Mouse (Mus musculus): ENCODE measurements around the gene Catsperb. TPM values are rescaled to one million over a fixed set of nuclear protein-coding genes. Genes with fewer than 3 reads are reported as not detected.

Catsperb gene
- polyA plus RNA-seq, 1 experiment = not detected

- no peak overlapping the region for H3K27ac ChIP-seq (ENCODE audit: control insufficient read depth, insufficient read depth, low read length)
- no peaks in the 10 kb centered on the region for H3K27me3 ChIP-seq (ENCODE audit: control insufficient read depth, insufficient read depth, low read length)
- H3K4me3 ChIP-seq (ENCODE audit: control insufficient read depth, insufficient read depth, low read length) = no peak overlapping the region
- TF ChIP-seq CTCF (IDR thresholded peaks at IDR 0.05; ENCODE audit: borderline replicate concordance, control insufficient read depth, extremely low read depth, insufficient read depth, low read length, poor library complexity) (no peak), POLR2A (IDR thresholded peaks at IDR 0.05; ENCODE audit: control insufficient read depth, extremely low read depth, insufficient read depth, low read length, poor library complexity) (no peak)
- WGBS = 98% methylated on average over 1 of the region's 1 CpGs
- H3K4me1 ChIP-seq (replicated peaks; ENCODE audit: control insufficient read depth, insufficient read depth, low read length) = no peaks in the 10 kb centered on the region
- no peaks in the 10 kb centered on the region for H3K36me3 ChIP-seq (ENCODE audit: control insufficient read depth, insufficient read depth, low read length)
- no peak for DNase-seq
Observed at GRCm38 (mm10) chr12:101633137-101633536, 228.7 kb downstream of the Catsperb start.

- no peaks in the 10 kb centered on the region for H3K27me3 ChIP-seq (ENCODE audit: control insufficient read depth, insufficient read depth, low read length)
- WGBS = 99% methylated on average over 2 of the region's 2 CpGs
- no peak overlapping the region for H3K4me3 ChIP-seq (ENCODE audit: control insufficient read depth, insufficient read depth, low read length)
- H3K4me1 ChIP-seq (replicated peaks; ENCODE audit: control insufficient read depth, insufficient read depth, low read length) = no peaks in the 10 kb centered on the region
- no peaks in the 10 kb centered on the region for H3K36me3 ChIP-seq (ENCODE audit: control insufficient read depth, insufficient read depth, low read length)
- DNase-seq = no peak
- TF ChIP-seq CTCF (IDR thresholded peaks at IDR 0.05; ENCODE audit: borderline replicate concordance, control insufficient read depth, extremely low read depth, insufficient read depth, low read length, poor library complexity) (no peak), POLR2A (IDR thresholded peaks at IDR 0.05; ENCODE audit: control insufficient read depth, extremely low read depth, insufficient read depth, low read length, poor library complexity) (no peak)
- no peak overlapping the region for H3K27ac ChIP-seq (ENCODE audit: control insufficient read depth, insufficient read depth, low read length)
Observed at GRCm38 (mm10) chr12:101667502-101667901, 263.0 kb downstream of the Catsperb start.
